Mouse (Mus musculus): ENCODE data around the gene Mbtd1. TPM values are rescaled to one million over a fixed set of nuclear protein-coding genes. Genes with fewer than 3 reads are reported as not detected.

Gene Mbtd1
- polyA plus RNA-seq, 1 experiment from 2014 or later, result 16.4 TPM

DNA sequence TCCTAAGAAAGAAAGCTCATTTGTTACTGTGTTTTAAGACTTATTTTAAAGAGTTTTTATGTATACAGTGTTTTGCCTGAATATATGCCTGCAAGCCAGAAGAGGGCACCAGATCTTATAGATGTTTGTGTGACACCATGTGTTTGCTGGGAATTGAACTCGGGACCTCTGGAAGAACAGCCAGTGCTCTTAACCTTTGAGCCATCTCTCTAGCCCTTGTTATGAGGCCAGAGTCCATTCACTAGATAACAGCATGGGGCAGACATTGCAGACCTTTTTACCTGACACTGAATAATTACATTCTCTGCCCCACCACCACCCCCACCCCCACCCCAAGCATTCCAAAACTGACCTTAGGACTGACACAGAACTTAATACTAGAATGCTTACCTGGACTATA, 64.4 kb downstream of the Mbtd1 start:
- no peak overlapping the region for H3K27ac ChIP-seq (replicated peaks in 1 of 2; ENCODE audit: control insufficient read depth in 1 of 2, insufficient read depth in 1 of 2, low read depth in 2 of 2, low read length in 2 of 2)
- ATAC-seq (ENCODE audit: insufficient number of reproducible peaks, insufficient read depth, low FRiP score, low read depth), result no peak
- H3K9me3 ChIP-seq (ENCODE audit: control insufficient read depth, low read length), result no peaks in the 10 kb centered on the region
- H3K4me1 ChIP-seq (ENCODE audit: control insufficient read depth in 2 of 2, insufficient read depth in 2 of 2, low read length in 2 of 2), result peaks cover 8 to 17% of the 10 kb centered on the region in 2 experiments
- WGBS, result 88% methylated on average over 1 of the region's 1 CpGs
- no peak overlapping the region for H3K9ac ChIP-seq (ENCODE audit: low read length)
- H3K27me3 ChIP-seq (ENCODE audit: control insufficient read depth, insufficient read depth, low read length), result no peaks in the 10 kb centered on the region
- H3K4me2 ChIP-seq (ENCODE audit: low read length), result no peak overlapping the region
- no peak overlapping the region for H3K4me3 ChIP-seq (ENCODE audit: control insufficient read depth in 1 of 2, insufficient read depth in 1 of 2, low read depth in 1 of 2, low read length in 2 of 2)
- H3K36me3 ChIP-seq (ENCODE audit: control insufficient read depth, insufficient read depth, low read length), result peaks cover 69% of the 10 kb centered on the region

DNA sequence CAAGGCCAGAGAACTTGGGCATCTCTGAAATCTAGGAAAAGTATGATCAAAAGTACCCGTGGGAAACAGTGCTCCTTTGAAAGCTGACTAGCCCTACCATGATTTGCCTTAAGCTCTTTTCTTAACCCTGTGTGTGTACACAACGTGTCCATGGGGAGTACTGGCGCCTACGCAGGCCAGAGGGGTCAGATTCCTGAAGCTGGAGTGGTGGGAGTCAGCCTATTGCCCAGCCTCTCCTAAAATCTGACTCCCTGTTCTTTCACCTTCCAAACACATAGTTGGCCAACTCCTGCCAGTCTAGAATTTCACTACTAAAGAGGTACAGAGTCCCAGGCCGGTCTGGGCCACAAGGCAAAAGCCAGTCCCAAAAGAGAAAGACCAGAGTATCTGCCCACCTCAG, 66.7 kb downstream of the Mbtd1 start:
- H3K36me3 ChIP-seq (ENCODE audit: control insufficient read depth, insufficient read depth, low read length), result peaks cover 61% of the 10 kb centered on the region
- peaks cover 15 to 23% of the 10 kb centered on the region in 2 experiments for H3K4me1 ChIP-seq (ENCODE audit: control insufficient read depth in 2 of 2, insufficient read depth in 2 of 2, low read length in 2 of 2)
- H3K4me3 ChIP-seq (ENCODE audit: control insufficient read depth in 1 of 2, insufficient read depth in 1 of 2, low read depth in 1 of 2, low read length in 2 of 2), result no peak overlapping the region
- ATAC-seq (ENCODE audit: insufficient number of reproducible peaks, insufficient read depth, low FRiP score, low read depth), result no peak
- no peak overlapping the region for H3K4me2 ChIP-seq (ENCODE audit: low read length)
- no peaks in the 10 kb centered on the region for H3K9me3 ChIP-seq (ENCODE audit: control insufficient read depth, low read length)
- H3K27ac ChIP-seq (replicated peaks in 1 of 2; ENCODE audit: control insufficient read depth in 1 of 2, insufficient read depth in 1 of 2, low read depth in 2 of 2, low read length in 2 of 2), result no peak overlapping the region
- no peaks in the 10 kb centered on the region for H3K27me3 ChIP-seq (ENCODE audit: control insufficient read depth, insufficient read depth, low read length)
- 81% methylated on average over 5 of the region's 5 CpGs for WGBS
- H3K9ac ChIP-seq (ENCODE audit: low read length), result no peak overlapping the region

DNA sequence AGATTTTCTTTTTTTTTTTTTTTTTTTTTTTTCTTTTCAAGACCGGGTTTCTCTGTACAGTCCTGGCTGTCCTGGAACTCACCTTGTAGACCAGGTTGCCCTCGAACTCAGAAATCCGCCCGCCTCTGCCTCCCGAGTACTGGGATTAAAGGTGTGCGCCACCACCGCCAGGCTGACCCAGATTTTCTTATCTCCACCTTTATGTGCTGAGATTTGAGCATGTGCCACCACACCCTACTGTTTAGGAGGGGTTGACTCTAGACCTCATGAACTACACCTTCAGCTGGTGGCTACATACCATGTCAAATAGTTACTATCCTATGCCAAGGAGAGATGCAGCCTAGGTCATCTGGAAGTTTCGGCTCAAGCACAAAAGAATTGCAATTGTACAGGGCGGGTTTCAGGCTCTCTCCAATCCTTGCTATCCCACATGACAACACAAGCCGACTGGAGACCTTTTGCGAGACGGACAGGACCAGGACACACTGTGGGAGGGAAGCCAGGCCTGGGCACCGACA, 69.1 kb downstream of the Mbtd1 start:
- ATAC-seq (ENCODE audit: insufficient number of reproducible peaks, insufficient read depth, low FRiP score, low read depth), result peak; percentile 56
- Histone ChIP-seq H3K9me3 (ENCODE audit: control insufficient read depth, low read length) (no peaks in the 10 kb centered on the region), H3K27ac (replicated peaks in 1 of 2; ENCODE audit: control insufficient read depth in 1 of 2, insufficient read depth in 1 of 2, low read depth in 2 of 2, low read length in 2 of 2) (peak overlapping the region; percentile 88 to 94), H3K4me3 (ENCODE audit: control insufficient read depth in 1 of 2, insufficient read depth in 1 of 2, low read depth in 1 of 2, low read length in 2 of 2) (peak overlapping the region; percentile 59 to 74), H3K27me3 (ENCODE audit: control insufficient read depth, insufficient read depth, low read length) (no peaks in the 10 kb centered on the region), H3K36me3 (ENCODE audit: control insufficient read depth, insufficient read depth, low read length) (peaks cover 67% of the 10 kb centered on the region), H3K4me1 (ENCODE audit: control insufficient read depth in 2 of 2, insufficient read depth in 2 of 2, low read length in 2 of 2) (peaks cover 15 to 23% of the 10 kb centered on the region in 2 experiments), H3K9ac (ENCODE audit: low read length) (peak overlapping the region; percentile 80), H3K4me2 (ENCODE audit: low read length) (peak overlapping the region; percentile 73)
- WGBS, result 33% methylated on average over 13 of the region's 13 CpGs

DNA sequence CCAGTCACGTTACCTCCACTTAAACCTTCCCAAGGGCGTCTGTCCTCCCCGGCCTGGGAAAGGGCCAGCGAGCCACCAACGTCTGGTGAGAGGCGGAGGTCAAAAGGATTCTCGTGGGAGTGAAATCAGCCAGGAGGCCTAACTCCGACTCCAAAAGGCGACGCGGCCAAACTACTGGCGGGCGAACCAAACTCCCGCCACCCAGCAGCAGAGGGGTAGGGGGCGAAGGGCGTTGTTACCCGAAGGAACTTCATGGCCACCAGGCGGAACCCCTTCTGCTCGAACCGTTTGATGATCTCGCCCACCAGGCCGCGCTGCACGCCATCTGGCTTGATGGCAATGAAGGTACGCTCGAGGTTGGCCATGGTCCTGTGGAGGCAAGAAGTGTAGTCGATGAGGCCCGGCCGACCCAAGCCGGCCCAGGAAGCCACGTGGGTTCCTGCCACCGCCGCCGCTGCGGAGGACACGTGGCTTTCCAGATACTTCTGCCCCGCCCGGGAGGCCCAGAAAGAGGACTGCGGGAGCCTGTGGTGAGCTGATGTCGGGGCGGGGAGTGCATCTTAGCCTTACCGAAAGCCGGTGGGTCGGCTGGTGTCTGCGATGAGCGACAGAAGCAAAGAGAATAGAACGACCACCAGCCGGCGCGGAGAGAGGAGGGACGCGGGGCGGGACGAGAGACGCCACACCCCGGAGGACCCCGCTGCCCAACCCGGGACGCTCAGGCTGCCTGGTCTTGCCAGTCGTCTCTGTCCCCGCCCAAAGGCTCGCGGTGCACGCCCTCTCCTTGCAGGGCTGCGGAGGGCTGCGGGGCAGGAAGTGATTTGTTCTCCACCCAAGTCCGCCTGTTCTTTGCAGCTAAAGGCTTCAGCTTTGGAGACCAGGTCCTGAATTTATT, 69.9 kb downstream of the Mbtd1 start:
- no peaks in the 10 kb centered on the region for H3K9me3 ChIP-seq (ENCODE audit: control insufficient read depth, low read length)

DNA sequence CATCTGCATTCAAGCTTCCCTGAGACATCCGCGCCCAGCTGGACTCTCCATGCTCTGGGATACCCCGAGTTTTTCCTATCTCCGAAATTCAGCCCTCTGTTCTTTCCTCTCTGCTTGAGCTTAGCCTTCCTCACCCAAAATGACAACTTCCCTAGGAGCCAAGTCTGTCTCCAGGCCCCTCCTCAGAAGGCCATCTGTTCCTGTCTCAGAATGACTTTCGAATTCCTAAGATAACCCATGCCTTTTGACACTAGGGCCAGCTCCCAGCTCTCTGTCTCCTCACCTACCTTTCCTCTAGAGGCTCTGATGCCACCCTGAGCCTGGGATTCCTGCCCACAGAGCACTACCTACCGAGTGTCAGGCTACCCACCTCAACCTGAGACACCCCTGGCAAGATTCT, 70.5 kb downstream of the Mbtd1 start, which contains the start of gene Nme2:
Gene Nme2, minus strand, starts transcription at position 101 of the 400 bp plus-strand sequence.
- H3K4me2 ChIP-seq (ENCODE audit: low read length), result peak within 1 kb of the TSS; percentile 73
- no peak for ATAC-seq (ENCODE audit: insufficient number of reproducible peaks, insufficient read depth, low FRiP score, low read depth)
- WGBS, result 0% methylated on average over 6 of the region's 6 CpGs
- H3K27me3 ChIP-seq (ENCODE audit: control insufficient read depth, insufficient read depth, low read length), result no peaks in the 10 kb centered on the region
- H3K4me3 ChIP-seq (ENCODE audit: control insufficient read depth in 1 of 2, insufficient read depth in 1 of 2, low read depth in 1 of 2, low read length in 2 of 2), result peak within 1 kb of the TSS; percentile 59 to 74
- H3K36me3 ChIP-seq (ENCODE audit: control insufficient read depth, insufficient read depth, low read length), result peaks cover 66% of the 10 kb centered on the region
- peak within 1 kb of the TSS; percentile 80 for H3K9ac ChIP-seq (ENCODE audit: low read length)
- peaks cover 15 to 23% of the 10 kb centered on the region in 2 experiments for H3K4me1 ChIP-seq (ENCODE audit: control insufficient read depth in 2 of 2, insufficient read depth in 2 of 2, low read length in 2 of 2)
- no peaks in the 10 kb centered on the region for H3K9me3 ChIP-seq (ENCODE audit: control insufficient read depth, low read length)
- H3K27ac ChIP-seq (replicated peaks in 1 of 2; ENCODE audit: control insufficient read depth in 1 of 2, insufficient read depth in 1 of 2, low read depth in 2 of 2, low read length in 2 of 2), result peak within 1 kb of the TSS; percentile 88 to 94

More for the DNA sequence above, 69.9 kb downstream of the Mbtd1 start:
- Histone ChIP-seq H3K36me3 (ENCODE audit: control insufficient read depth, insufficient read depth, low read length) (peaks cover 66% of the 10 kb centered on the region), H3K4me3 (ENCODE audit: control insufficient read depth in 1 of 2, insufficient read depth in 1 of 2, low read depth in 1 of 2, low read length in 2 of 2) (peak overlapping the region; percentile 59 to 74), H3K27me3 (ENCODE audit: control insufficient read depth, insufficient read depth, low read length) (no peaks in the 10 kb centered on the region), H3K4me2 (ENCODE audit: low read length) (peak overlapping the region; percentile 73), H3K9ac (ENCODE audit: low read length) (peak overlapping the region; percentile 80), H3K4me1 (ENCODE audit: control insufficient read depth in 2 of 2, insufficient read depth in 2 of 2, low read length in 2 of 2) (peaks cover 15 to 23% of the 10 kb centered on the region in 2 experiments), H3K27ac (replicated peaks in 1 of 2; ENCODE audit: control insufficient read depth in 1 of 2, insufficient read depth in 1 of 2, low read depth in 2 of 2, low read length in 2 of 2) (peak overlapping the region; percentile 88 to 94)
- peak; percentile 96 for ATAC-seq (ENCODE audit: insufficient number of reproducible peaks, insufficient read depth, low FRiP score, low read depth)
- WGBS, result under 1% methylated on average over 62 of the region's 67 CpGs

DNA sequence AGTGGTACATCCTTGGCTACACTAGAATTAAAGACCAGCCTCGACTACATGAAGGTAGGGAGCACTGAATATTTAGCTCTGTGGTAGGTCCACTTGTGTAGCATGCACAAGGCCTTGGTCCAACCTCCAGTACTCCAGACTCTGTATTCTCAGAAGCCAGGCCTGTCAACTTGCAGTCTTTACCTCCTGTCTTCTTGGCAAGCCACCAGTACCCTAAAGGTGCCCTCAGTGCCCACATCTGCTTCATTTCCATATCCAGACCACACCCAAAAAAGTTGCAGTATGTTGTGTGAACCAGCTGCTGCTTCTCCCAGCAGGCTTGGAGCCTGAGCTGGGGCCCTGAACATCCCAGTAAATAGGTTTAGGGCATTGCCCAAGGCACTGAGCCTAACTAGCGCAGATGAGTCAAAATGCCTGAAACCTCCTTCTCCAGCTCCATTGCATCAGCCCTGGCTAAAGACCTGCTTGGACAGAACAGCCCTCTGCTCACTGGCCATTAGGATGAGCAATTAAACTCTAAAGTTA, 71.4 kb downstream of the Mbtd1 start:
- Histone ChIP-seq H3K27ac (replicated peaks in 1 of 2; ENCODE audit: control insufficient read depth in 1 of 2, insufficient read depth in 1 of 2, low read depth in 2 of 2, low read length in 2 of 2) (no peak overlapping the region; a peak in 1 of 4 replicates), H3K4me1 (ENCODE audit: control insufficient read depth in 2 of 2, insufficient read depth in 2 of 2, low read length in 2 of 2) (peaks cover 15 to 23% of the 10 kb centered on the region in 2 experiments), H3K4me2 (ENCODE audit: low read length) (no peak overlapping the region), H3K27me3 (ENCODE audit: control insufficient read depth, insufficient read depth, low read length) (no peaks in the 10 kb centered on the region), H3K4me3 (ENCODE audit: control insufficient read depth in 1 of 2, insufficient read depth in 1 of 2, low read depth in 1 of 2, low read length in 2 of 2) (no peak overlapping the region), H3K9ac (ENCODE audit: low read length) (no peak overlapping the region), H3K36me3 (ENCODE audit: control insufficient read depth, insufficient read depth, low read length) (peaks cover 64% of the 10 kb centered on the region), H3K9me3 (ENCODE audit: control insufficient read depth, low read length) (no peaks in the 10 kb centered on the region)
- 89% methylated on average over 2 of the region's 2 CpGs for WGBS
- no peak for ATAC-seq (ENCODE audit: insufficient number of reproducible peaks, insufficient read depth, low FRiP score, low read depth)

DNA sequence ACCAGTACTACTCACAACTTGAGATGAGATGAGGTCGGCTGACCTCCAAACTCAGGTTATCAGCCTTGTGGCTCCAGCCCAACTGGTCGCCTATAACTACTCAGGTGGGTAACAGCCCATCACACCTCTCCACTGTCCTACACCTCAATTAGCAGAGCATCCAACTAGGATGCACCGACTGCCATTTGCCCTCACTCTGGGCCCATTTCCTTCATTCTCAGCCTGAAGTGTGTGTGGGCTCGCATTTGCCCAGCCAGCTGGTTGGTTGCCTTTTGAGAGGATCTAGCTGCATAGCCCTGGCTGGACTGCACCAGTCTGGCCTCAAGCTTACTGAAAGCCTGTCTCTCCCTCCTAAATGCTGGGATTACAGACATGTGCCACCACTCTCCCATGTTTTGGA, 72.1 kb downstream of the Mbtd1 start:
- Histone ChIP-seq H3K4me3 (ENCODE audit: control insufficient read depth in 1 of 2, insufficient read depth in 1 of 2, low read depth in 1 of 2, low read length in 2 of 2) (no peak overlapping the region), H3K4me2 (ENCODE audit: low read length) (no peak overlapping the region), H3K9me3 (ENCODE audit: control insufficient read depth, low read length) (no peaks in the 10 kb centered on the region), H3K27ac (replicated peaks in 1 of 2; ENCODE audit: control insufficient read depth in 1 of 2, insufficient read depth in 1 of 2, low read depth in 2 of 2, low read length in 2 of 2) (no peak overlapping the region), H3K9ac (ENCODE audit: low read length) (no peak overlapping the region), H3K4me1 (ENCODE audit: control insufficient read depth in 2 of 2, insufficient read depth in 2 of 2, low read length in 2 of 2) (peaks cover 13 to 19% of the 10 kb centered on the region in 2 experiments), H3K36me3 (ENCODE audit: control insufficient read depth, insufficient read depth, low read length) (peaks cover 64% of the 10 kb centered on the region), H3K27me3 (ENCODE audit: control insufficient read depth, insufficient read depth, low read length) (no peaks in the 10 kb centered on the region)
- no peak for ATAC-seq (ENCODE audit: insufficient number of reproducible peaks, insufficient read depth, low FRiP score, low read depth)
- WGBS, result 69% methylated on average over 4 of the region's 4 CpGs
